Mouse (Mus musculus) kidney, postnatal 0 days (tissue): ENCODE data around the gene Eif4a1. TPM values are rescaled to one million over a fixed set of nuclear protein-coding genes. Genes with fewer than 3 reads are reported as not detected.
"Not testable (repeated sequence)": the region's sequence is repeated elsewhere in the genome, so short reads cannot be mapped to it uniquely, and the experiment has no call there.

ENCODE experiments used
- ATAC-seq: fragments of 200-750 bp; cut with Nextera tagmentation; replicated peaks from 2 replicates; pipeline ENCODE4 v1.8.0; 2017; ENCODE audit warnings: low read depth, moderate number of reproducible peaks, moderate TSS enrichment, moderate library complexity; ENCODE audit not compliant: low FRiP score
- DNase-seq: peaks from one replicate; pipeline ENCODE4 v3.0.0-alpha.2; 2016; ENCODE audit warnings: low spot score
- H3K27ac ChIP-seq: fragments of 300-500 bp; sonication (generic); 2 replicates; pipeline ENCODE4 v1.5.1; 2014; ENCODE audit warnings: mild to moderate bottlenecking
- H3K27me3 ChIP-seq: fragments of 300-500 bp; sonication (generic); 2 replicates; pipeline ENCODE4 v1.6.1; 2014; ENCODE audit warnings: low read length, mixed read lengths; ENCODE audit not compliant: insufficient read depth
- H3K36me3 ChIP-seq: fragments of 300-500 bp; sonication (generic); 2 replicates; pipeline ENCODE4 v1.6.1; 2014; ENCODE audit warnings: low read length, mixed read lengths; ENCODE audit not compliant: insufficient read depth
- H3K4me1 ChIP-seq: fragments of 300-500 bp; sonication (generic); replicated peaks from 2 replicates; pipeline ENCODE4 v1.6.1; 2014; ENCODE audit warnings: antibody characterized with exemption, low read length, mixed read lengths; ENCODE audit not compliant: insufficient read depth
- H3K4me2 ChIP-seq: fragments of 300-500 bp; sonication (generic); 2 replicates; pipeline ENCODE4 v1.6.1; 2014; ENCODE audit warnings: mild to moderate bottlenecking, low read length, moderate library complexity, mixed read lengths
- H3K4me3 ChIP-seq: fragments of 300-500 bp; sonication (generic); replicated peaks from 2 replicates; pipeline ENCODE4 v1.5.1; 2014; ENCODE audit warnings: low read depth, low read length
- H3K9ac ChIP-seq: fragments of 300-500 bp; sonication (generic); 2 replicates; pipeline ENCODE4 v1.6.1; 2014; ENCODE audit warnings: low read depth, low read length
- H3K9me3 ChIP-seq: fragments of 300-500 bp; sonication (generic); replicated peaks from 2 replicates; pipeline ENCODE4 v1.6.1; 2016; ENCODE audit warnings: low read length, inconsistent platforms, mixed read lengths
- CTCF ChIP-seq: IDR thresholded peaks from 2 replicates; pipeline ENCODE4 v1.5.1; 2016; ENCODE audit warnings: antibody characterized with exemption, low read depth, mild to moderate bottlenecking, moderate library complexity
- WGBS: fragments of 180-500 bp; shearing (Covaris S2); extraction: QIAGEN DNeasy Blood & Tissue Kit; methylation state at CpG from one replicate; pipeline ENCODE4 v1.1.7; 2014; 5-methylcytosine and 5-hydroxymethylcytosine counted together
- polyA plus RNA-seq: library from polyadenylated mRNA; unstranded; fragments of >200 nt; fragmentation: Nextera tagmentation; extraction: Ambion mirVana; gene quantifications from 2 replicates; pipeline ENCODE4 v1.2.1, GENCODE M21; 2015

Gene Eif4a1
- polyA plus RNA-seq, 1 experiment from 2014 or later, result 468 TPM

DNA sequence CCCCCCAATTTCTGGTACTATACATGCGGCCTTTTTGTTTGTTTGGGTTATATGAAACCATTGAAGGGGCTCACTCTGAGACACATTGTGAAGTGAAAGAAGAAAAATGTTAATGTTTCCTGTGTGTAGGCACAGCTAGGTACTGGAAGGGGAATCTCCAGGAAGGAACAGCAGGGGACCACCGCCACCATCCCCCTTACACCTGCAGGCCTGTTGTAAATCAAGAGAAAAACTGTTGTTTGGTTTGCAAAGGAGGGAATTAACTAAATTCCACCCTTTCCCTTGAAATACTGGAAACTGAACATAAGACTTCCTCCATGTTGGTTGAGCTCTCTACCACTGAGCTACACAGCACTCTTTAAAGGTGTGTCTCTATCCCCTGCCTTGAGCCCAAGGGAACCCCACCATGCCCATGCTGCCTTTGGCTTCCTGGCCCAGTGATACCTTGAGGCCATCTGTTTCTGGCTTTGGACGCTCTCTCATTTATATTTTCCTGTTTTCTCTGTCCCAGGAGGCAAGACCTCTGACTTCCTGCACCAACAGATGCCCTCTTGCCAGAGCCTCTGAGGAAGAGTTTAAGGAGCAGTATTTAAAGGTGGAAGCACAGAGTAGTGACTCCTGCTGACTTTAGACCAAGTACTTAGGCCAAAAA, 36.5 kb upstream of the Eif4a1 start:
- ATAC-seq (no peak), DNase-seq (no peak)
- Histone ChIP-seq H3K27me3 (no peaks in the 10 kb centered on the region), H3K9me3 (no peaks in the 10 kb centered on the region), H3K4me3 (no peak overlapping the region), H3K9ac (no peak overlapping the region), H3K4me2 (no peak overlapping the region), H3K36me3 (no peaks in the 10 kb centered on the region), H3K4me1 (no peaks in the 10 kb centered on the region), H3K27ac (no peak overlapping the region)
- WGBS, result 74% methylated on average over 3 of the region's 3 CpGs
- no peak for TF ChIP-seq CTCF

DNA sequence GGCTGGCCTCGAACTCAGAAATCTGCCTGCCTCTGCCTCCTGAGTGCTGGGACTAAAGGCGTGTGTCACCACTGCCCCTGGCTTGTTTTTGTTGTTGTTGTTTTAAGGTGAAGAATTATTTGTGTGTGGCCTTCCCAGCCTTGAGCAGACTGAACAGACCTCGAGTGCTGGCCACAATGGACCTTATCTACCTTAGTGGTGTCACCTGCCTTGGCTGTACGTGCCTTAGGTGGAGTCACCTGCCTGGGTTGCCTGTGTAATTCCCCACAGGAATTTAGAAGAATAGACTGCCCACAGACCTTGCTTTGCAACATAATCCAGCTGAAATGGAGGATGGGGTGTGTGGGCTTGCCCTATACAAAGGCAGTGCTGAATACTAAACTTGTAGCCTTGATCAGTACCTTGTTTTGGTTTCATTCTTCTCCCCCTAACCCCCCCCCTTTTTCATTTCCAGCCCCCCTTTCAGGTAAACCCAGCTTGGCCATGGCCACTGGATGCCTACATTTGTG, 35.7 kb upstream of the Eif4a1 start:
- WGBS, result 82% methylated on average over 4 of the region's 4 CpGs

DNA sequence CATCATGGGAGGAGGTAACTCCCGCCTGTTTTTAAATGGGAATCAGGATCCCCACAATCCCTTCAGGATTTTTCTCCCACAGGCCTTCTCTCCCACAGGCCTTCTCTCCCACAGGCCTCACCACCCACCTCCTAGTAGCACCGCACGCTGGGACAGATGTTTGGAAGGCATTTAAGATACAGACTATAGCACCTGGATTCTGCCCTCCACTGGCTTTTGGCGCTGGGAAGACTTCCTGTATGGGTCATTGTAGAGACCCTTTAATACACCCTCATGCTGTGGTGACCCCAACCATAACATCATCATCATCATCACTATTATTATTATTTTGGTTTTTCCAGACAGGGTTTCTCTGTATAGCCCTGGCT, 35.2 kb upstream of the Eif4a1 start:
- TF ChIP-seq CTCF, result no peak

More for the DNA sequence above, 35.7 kb upstream of the Eif4a1 start:
- Histone ChIP-seq H3K9me3 (no peaks in the 10 kb centered on the region), H3K27ac (no peak overlapping the region), H3K27me3 (no peaks in the 10 kb centered on the region), H3K4me2 (no peak overlapping the region), H3K9ac (no peak overlapping the region), H3K4me3 (no peak overlapping the region), H3K36me3 (no peaks in the 10 kb centered on the region), H3K4me1 (no peaks in the 10 kb centered on the region)
- ATAC-seq (no peak), DNase-seq (no peak)
- TF ChIP-seq CTCF, result no peak

DNA sequence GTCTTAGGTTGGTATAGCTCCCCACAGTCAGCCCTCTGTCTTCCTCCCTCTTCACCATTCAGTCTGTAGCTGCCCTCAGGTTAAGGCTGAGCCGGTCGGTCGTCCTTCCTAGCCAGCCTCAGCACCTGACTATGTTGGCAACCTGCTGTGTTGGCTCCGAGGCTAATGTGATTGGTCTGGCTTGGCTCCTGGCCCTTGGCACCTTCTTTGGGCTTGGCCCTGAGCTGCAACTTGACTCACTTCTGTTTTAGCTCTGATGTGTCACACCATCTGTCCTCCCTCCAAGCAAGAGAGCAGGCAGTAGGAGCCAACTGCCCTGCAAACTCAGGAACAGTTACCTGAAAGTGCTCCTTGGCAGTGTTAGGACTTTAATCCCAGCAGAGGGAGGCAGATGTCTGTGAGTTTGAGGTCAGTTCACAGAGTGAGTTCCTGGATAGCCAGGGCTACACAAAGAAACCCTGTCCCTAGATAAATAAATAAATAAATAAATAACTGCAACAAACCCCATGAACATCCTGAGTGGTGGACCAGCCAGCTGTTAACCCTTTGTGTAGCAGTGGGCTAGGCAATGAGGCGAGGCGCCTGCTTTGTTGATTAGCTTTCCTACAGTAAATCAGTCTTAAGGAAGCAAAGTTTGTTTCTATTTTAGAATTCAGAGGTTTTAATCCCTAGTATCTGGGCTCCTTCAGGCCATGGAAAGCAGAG, 34.7 kb upstream of the Eif4a1 start:
- H3K9me3 ChIP-seq, result no peaks in the 10 kb centered on the region
- TF ChIP-seq CTCF, result no peak
- H3K9ac ChIP-seq, result no peak overlapping the region
- H3K4me2 ChIP-seq, result no peak overlapping the region
- no peaks in the 10 kb centered on the region for H3K27me3 ChIP-seq
- H3K4me3 ChIP-seq, result no peak overlapping the region
- H3K36me3 ChIP-seq, result no peaks in the 10 kb centered on the region
- H3K27ac ChIP-seq, result no peak overlapping the region
- WGBS, result 55% methylated on average over 6 of the region's 6 CpGs
- DNase-seq (no peak), ATAC-seq (no peak)
- no peaks in the 10 kb centered on the region for H3K4me1 ChIP-seq

More for the DNA sequence above, 35.2 kb upstream of the Eif4a1 start:
- Histone ChIP-seq H3K4me3 (no peak overlapping the region), H3K27me3 (no peaks in the 10 kb centered on the region), H3K9me3 (no peaks in the 10 kb centered on the region), H3K4me1 (no peaks in the 10 kb centered on the region), H3K27ac (no peak overlapping the region), H3K4me2 (no peak overlapping the region), H3K9ac (no peak overlapping the region), H3K36me3 (no peaks in the 10 kb centered on the region)
- ATAC-seq, result no peak
- DNase-seq, result no peak
- 89% methylated on average over 4 of the region's 4 CpGs for WGBS

DNA sequence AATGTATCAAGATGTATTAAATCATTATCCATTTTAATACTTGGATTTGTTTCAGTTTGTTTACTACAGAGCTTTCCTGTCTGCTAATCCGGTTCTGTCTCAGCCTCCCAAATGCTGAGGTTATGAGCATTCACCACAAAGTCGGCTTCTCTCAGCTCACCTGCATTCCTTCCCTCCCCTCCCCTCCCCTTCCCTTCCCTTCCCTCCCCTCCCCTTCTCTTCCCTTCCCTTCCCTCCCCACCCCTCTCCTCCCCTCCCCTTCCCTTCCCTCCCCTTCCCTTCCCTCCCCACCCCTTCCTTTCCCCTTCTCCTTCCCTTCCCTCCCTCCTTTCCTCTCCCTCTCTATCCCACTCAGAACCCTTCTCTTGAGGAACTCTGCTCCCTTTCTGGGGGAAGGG, 32.4 kb upstream of the Eif4a1 start:
- Histone ChIP-seq H3K4me3 (no peak overlapping the region), H3K9ac (no peak overlapping the region), H3K27me3 (no peaks in the 10 kb centered on the region), H3K4me1 (no peaks in the 10 kb centered on the region), H3K36me3 (no peaks in the 10 kb centered on the region), H3K27ac (no peak overlapping the region), H3K9me3 (no peaks in the 10 kb centered on the region), H3K4me2 (no peak overlapping the region)
- DNase-seq (no peak), ATAC-seq (no peak)
- 32% methylated on average over 2 of the region's 2 CpGs for WGBS
- TF ChIP-seq CTCF, result no peak

DNA sequence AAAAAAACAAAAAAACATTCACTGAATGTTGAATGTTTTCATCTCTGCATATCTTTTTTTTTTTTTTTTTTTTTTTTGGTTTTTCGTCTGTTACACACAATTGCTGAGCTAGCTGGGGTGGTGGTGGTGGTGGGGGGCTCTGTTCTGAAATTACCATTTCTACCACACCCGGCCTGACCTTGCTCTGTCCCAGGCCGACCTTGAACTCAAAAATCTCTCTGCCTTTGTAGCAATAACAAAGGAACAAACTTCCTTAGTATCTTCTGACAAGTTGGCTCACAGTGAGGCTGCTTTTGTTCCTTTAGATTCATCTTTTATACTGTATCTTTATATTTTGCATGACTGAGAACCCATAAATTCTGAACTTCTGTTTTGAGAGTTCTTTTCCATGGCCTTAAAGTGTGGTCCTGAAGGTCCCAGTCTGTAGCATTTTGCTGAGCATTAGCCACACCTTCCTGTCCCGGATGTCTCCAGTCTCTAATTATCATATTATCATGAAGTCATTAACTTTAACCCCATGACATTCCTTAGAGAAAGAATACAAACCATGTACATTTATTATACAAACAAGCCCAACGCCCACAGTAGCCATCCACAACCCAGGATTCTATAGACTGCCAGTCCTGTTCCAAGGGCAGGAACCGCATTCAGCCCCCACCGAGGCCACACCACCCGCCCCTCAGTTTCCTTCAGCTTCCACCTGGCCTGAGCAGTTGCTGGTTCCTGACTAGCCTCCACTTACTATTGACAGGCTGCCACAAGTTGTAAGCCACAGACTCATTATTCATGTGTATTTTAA, 31.8 kb upstream of the Eif4a1 start:
- H3K27ac ChIP-seq, result no peak overlapping the region
- H3K9me3 ChIP-seq, result no peaks in the 10 kb centered on the region
- no peak overlapping the region for H3K4me2 ChIP-seq
- no peak overlapping the region for H3K9ac ChIP-seq
- no peak for DNase-seq
- H3K4me3 ChIP-seq, result no peak overlapping the region
- WGBS, result 64% methylated on average over 8 of the region's 8 CpGs
- no peak for ATAC-seq
- H3K4me1 ChIP-seq, result no peaks in the 10 kb centered on the region
- no peaks in the 10 kb centered on the region for H3K36me3 ChIP-seq
- no peak for TF ChIP-seq CTCF
- no peaks in the 10 kb centered on the region for H3K27me3 ChIP-seq

DNA sequence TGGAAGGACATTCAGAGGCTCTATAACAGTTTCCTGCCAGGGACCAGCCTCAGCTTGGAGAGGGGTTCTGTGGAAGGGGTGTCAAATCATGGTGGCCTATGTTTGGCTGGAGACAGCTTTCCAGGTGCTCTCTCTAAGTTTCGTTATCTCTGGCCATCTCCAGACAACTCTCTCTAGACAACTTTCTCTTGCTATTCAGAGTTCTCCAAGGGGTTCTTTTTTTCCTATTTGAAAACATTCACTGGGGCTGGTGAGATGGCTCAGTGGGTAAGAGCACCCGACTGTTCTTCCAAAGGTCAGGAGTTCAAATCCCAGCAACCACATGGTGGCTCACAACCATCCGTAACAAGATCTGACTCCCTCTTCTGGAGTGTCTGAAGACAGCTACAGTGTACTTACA, 31.2 kb upstream of the Eif4a1 start:
- WGBS, result 65% methylated on average over 2 of the region's 3 CpGs
- H3K4me1 ChIP-seq, ATAC-seq, H3K4me2 ChIP-seq, H3K4me3 ChIP-seq, H3K9me3 ChIP-seq, DNase-seq, H3K36me3 ChIP-seq, H3K27ac ChIP-seq, H3K9ac ChIP-seq, H3K27me3 ChIP-seq: not testable (repeated sequence)

DNA sequence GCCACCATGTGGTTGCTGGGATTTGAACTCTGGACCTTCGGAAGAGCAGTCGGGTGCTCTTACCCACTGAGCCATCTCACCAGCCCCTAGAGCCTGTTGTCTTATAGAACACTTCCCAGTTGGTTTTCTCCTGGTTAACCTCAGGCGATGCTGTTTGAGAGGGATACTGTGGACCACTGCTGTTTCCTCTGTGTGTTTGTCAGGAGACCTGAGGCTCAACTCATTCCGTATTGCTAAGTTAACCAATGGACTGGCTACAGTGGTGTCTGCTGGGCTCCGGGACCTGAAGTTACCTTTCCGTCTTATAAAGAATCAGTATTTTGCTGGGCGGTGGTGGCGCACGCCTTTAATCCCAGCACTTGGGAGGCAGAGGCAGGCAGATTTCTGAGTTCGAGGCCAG, 30.7 kb upstream of the Eif4a1 start:
- not testable (repeated sequence) for H3K4me1 ChIP-seq, H3K4me3 ChIP-seq, DNase-seq, H3K27me3 ChIP-seq, H3K9me3 ChIP-seq, ATAC-seq, H3K9ac ChIP-seq, H3K4me2 ChIP-seq, H3K27ac ChIP-seq, H3K36me3 ChIP-seq
- 94% methylated on average over 9 of the region's 10 CpGs for WGBS
